Mouse (Mus musculus) embryo, embryonic 10.5 days (tissue): ENCODE measurements at regions not wholly inside any gene's neighbourhood (a gene's known extent, or its start where the extent isn't known, plus 50 kb on each side); places are given as distances from the start of the nearest gene placed in this dataset.
"Not testable (repeated sequence)": the region's sequence is repeated elsewhere in the genome, so short reads cannot be mapped to it uniquely, and the experiment has no call there.

Experiments used
- DNase-seq: peaks from one replicate; pipeline ENCODE4 v3.0.0-alpha.2; 2015; ENCODE audit warnings: low spot score

- DNase-seq = no peak
Measured at GRCm38 (mm10) chr4:3049972-3050846, 116.9 kb upstream of the Vmn1r2 start.

- no peak for DNase-seq
Measured at GRCm38 (mm10) chr4:3050847-3051135, 116.3 kb upstream of the Vmn1r2 start.

GRCm38 (mm10) chr4:3051212-3051611 is 115.9 kb upstream of the Vmn1r2 start:
- DNase-seq = no peak

GRCm38 (mm10) chr4:3052314-3053059 is 114.6 kb upstream of the Vmn1r2 start:
- no peak for DNase-seq

- no peak for DNase-seq
Measured at GRCm38 (mm10) chr4:3053060-3053406, 114.1 kb upstream of the Vmn1r2 start.

- DNase-seq = no peak
Measured at GRCm38 (mm10) chr4:3053496-3054216, 113.5 kb upstream of the Vmn1r2 start.

GRCm38 (mm10) chr4:3054886-3055285 is 112.2 kb upstream of the Vmn1r2 start:
- DNase-seq = no peak

GRCm38 (mm10) chr4:3055396-3055795 is 111.7 kb upstream of the Vmn1r2 start:
- DNase-seq = no peak

GRCm38 (mm10) chr4:3059511-3060054 is 107.5 kb upstream of the Vmn1r2 start:
- no peak for DNase-seq

GRCm38 (mm10) chr4:3062027-3062605 is 105.0 kb upstream of the Vmn1r2 start:
- no peak for DNase-seq

- no peak for DNase-seq
Measured at GRCm38 (mm10) chr4:3063966-3064365, 103.2 kb upstream of the Vmn1r2 start.

- no peak for DNase-seq
Measured at GRCm38 (mm10) chr4:3064571-3064970, 102.5 kb upstream of the Vmn1r2 start.

GRCm38 (mm10) chr4:3065335-3065734 is 101.8 kb upstream of the Vmn1r2 start:
- DNase-seq = not testable (repeated sequence)

- no peak for DNase-seq
Measured at GRCm38 (mm10) chr4:3066051-3066736, 100.9 kb upstream of the Vmn1r2 start.

GRCm38 (mm10) chr4:3067265-3067664 is 99.9 kb upstream of the Vmn1r2 start:
- no peak for DNase-seq

- DNase-seq = no peak
Measured at GRCm38 (mm10) chr4:3067666-3068065, 99.5 kb upstream of the Vmn1r2 start.

GRCm38 (mm10) chr4:3068306-3069223 is 98.6 kb upstream of the Vmn1r2 start:
- DNase-seq = no peak

- DNase-seq = no peak
Measured at GRCm38 (mm10) chr4:3069341-3069740, 97.8 kb upstream of the Vmn1r2 start.

GRCm38 (mm10) chr4:3071326-3071725 is 95.8 kb upstream of the Vmn1r2 start:
- not testable (repeated sequence) for DNase-seq

GRCm38 (mm10) chr4:3079901-3080300 is 87.2 kb upstream of the Vmn1r2 start:
- no peak for DNase-seq
